ENCODE assay signal across 8 mouse cellular contexts in genomic region chr11:100471352-100472196, GRCm38 (mm10). TPM values are rescaled to one million over a fixed set of nuclear protein-coding genes. Genes with fewer than 3 reads are reported as not detected.
A peak's percentile ranks its signal among the peaks of the same experiment; 100 is the strongest.
DNase-seq lines count a peak whose midpoint lies in the region; ATAC-seq and TF ChIP-seq lines count a peak whose summit lies in the region.

No protein-coding gene starts in this region.

- H3K27ac ChIP-seq in heart, adult 2 months = peak overlapping the region; percentile 76
- H3K27ac ChIP-seq in CH12.LX (ENCODE audit: insufficient read depth, low read depth) = no peak overlapping the region; the same call in 1 of the 2 replicates
- 0 out of 2 replicates have a peak overlapping the region, but pooled peaks have one; percentile 36 for H3K27ac ChIP-seq in embryonic facial prominence, embryonic 11.5 days (replicated peaks; ENCODE audit: low read depth, low read length)
- H3K27ac ChIP-seq in hindbrain, postnatal 0 days = peak overlapping the region; percentile 93
- peak overlapping the region; percentile 91 for H3K27ac ChIP-seq in midbrain, embryonic 16.5 days (ENCODE audit: low read length)

- no peak for TF ChIP-seq RAD21 in CH12.LX (IDR thresholded peaks at IDR 0.05; ENCODE audit: low read depth, low read length)

- dilution Hi-C loops in CH12.LX (cut with MboI; ENCODE audit: extremely low pct_ligation_motif_present, extremely low pct_unique_long_range_greater_than_20kb, low sequenced_read_pairs) = no loop called here

- H3K4me1 ChIP-seq in heart, adult 2 months (ENCODE audit: control insufficient read depth, insufficient read depth, low read length) = peaks cover 6% of the 10 kb centered on the region
- peaks cover 3 to 39% of the 10 kb centered on the region in 2 experiments for H3K4me1 ChIP-seq in CH12.LX (ENCODE audit: control insufficient read depth in 1 of 2, insufficient read depth in 2 of 2)
- H3K4me1 ChIP-seq in embryonic facial prominence, embryonic 11.5 days (ENCODE audit: control insufficient read depth, insufficient read depth, low read length) = no peaks in the 10 kb centered on the region; the same call in 1 of the 2 replicates
- 0 out of 2 replicates have a peak, but pooled peaks cover 9% of the 10 kb centered on the region for H3K4me1 ChIP-seq in hindbrain, postnatal 0 days (ENCODE audit: insufficient read depth, low read length)
- peaks cover 23% of the 10 kb centered on the region for H3K4me1 ChIP-seq in midbrain, embryonic 16.5 days (ENCODE audit: control insufficient read depth, insufficient read depth, low read length)

- peaks cover 10% of the 10 kb centered on the region for H3K79me2 ChIP-seq in heart, adult 2 months (replicated peaks; ENCODE audit: control insufficient read depth, insufficient read depth, low read length)
- H3K79me2 ChIP-seq in CH12.LX (replicated peaks; ENCODE audit: control insufficient read depth, extremely low read depth, insufficient read depth, poor library complexity, severe bottlenecking) = peaks cover 43% of the 10 kb centered on the region

- peak overlapping the region; percentile 91 for H3K4me2 ChIP-seq in CH12.LX (ENCODE audit: insufficient read depth, low read depth, poor library complexity, severe bottlenecking)
- H3K4me2 ChIP-seq in embryonic facial prominence, embryonic 11.5 days (ENCODE audit: low read depth, low read length) = peak overlapping the region; percentile 84
- H3K4me2 ChIP-seq in hindbrain, postnatal 0 days (ENCODE audit: low read depth, low read length) = peak overlapping the region; percentile 85
- peak overlapping the region; percentile 64 for H3K4me2 ChIP-seq in midbrain, embryonic 16.5 days (ENCODE audit: low read length)

- no peaks in the 10 kb centered on the region for H3K9me3 ChIP-seq in CH12.LX (replicated peaks; ENCODE audit: low read length)
- H3K9me3 ChIP-seq in embryonic facial prominence, embryonic 11.5 days (replicated peaks; ENCODE audit: control insufficient read depth, low read length) = no peaks in the 10 kb centered on the region
- H3K9me3 ChIP-seq in hindbrain, postnatal 0 days (ENCODE audit: low read length) = no peaks in the 10 kb centered on the region
- no peaks in the 10 kb centered on the region for H3K9me3 ChIP-seq in midbrain, embryonic 16.5 days (replicated peaks; ENCODE audit: control insufficient read depth, low read length, poor library complexity, severe bottlenecking)

- intact Hi-C loops in heart, adult 2 months (cut with DNase I) = loop anchor here (1.0 to 2.0 kb wide), 3 partner anchors 30 to 109 kb away; partner anchors contain the start of genes Klhl10 and Nt5c3b
- intact Hi-C loops in heart, postnatal 14 days (cut with DNase I) = loop anchor here (1.0 to 2.0 kb wide), 2 partner anchors 45 to 109 kb away; no protein-coding TSS in a partner anchor

- DNase-seq in heart, adult 2 months = peak in 1 of 2 experiments; percentile 7
- DNase-seq in heart, postnatal 14 days = no peak
- peak; percentile 16 for DNase-seq in CH12.LX (ENCODE audit: extremely low read depth)
- no peak for DNase-seq in embryonic facial prominence, embryonic 11.5 days (ENCODE audit: low spot score)
- DNase-seq in hindbrain, postnatal 0 days (ENCODE audit: low spot score) = peak; percentile 26
- no peak for DNase-seq in spleen, postnatal 14 days (ENCODE audit: low spot score in 2 of 2)
- no peak for DNase-seq in layer of hippocampus, adult 9-11 months

- no peak for TF ChIP-seq POLR2A in heart, adult 2 months (IDR thresholded peaks at IDR 0.05; ENCODE audit: insufficient read depth, low read depth, low read length)
- TF ChIP-seq POLR2A in CH12.LX (IDR thresholded peaks at IDR 0.05; ENCODE audit: low read depth, low read length) = no peak

- WGBS in heart, adult 2 months = 6% methylated on average over 30 of the region's 30 CpGs
- 4% methylated on average over 30 of the region's 30 CpGs for WGBS in embryonic facial prominence, embryonic 11.5 days
- WGBS in hindbrain, postnatal 0 days = 3% methylated on average over 30 of the region's 30 CpGs
- WGBS in midbrain, embryonic 16.5 days = 3% methylated on average over 29 of the region's 30 CpGs

- TF ChIP-seq CTCF in heart, adult 2 months (IDR thresholded peaks at IDR 0.05) = no peak
- no peak for TF ChIP-seq CTCF in CH12.LX (conservative IDR thresholded peaks at IDR 0.05 in 1 of 2, IDR thresholded peaks at IDR 0.05 in 1 of 2; ENCODE audit: low read depth in 2 of 2, low read length in 2 of 2)
- TF ChIP-seq CTCF in hindbrain, postnatal 0 days (IDR thresholded peaks at IDR 0.05; ENCODE audit: low read depth) = no peak

- no peak for ATAC-seq in embryonic facial prominence, embryonic 11.5 days (replicated peaks; ENCODE audit: insufficient number of reproducible peaks, low FRiP score, low TSS enrichment, low read depth)
- peak; percentile 7; the same call in 1 of the 2 replicates for ATAC-seq in hindbrain, postnatal 0 days
- ATAC-seq in midbrain, embryonic 16.5 days = peak; percentile 60

- H3K36me3 ChIP-seq in heart, adult 2 months (ENCODE audit: control insufficient read depth, insufficient read depth, low read length) = peaks cover 8% of the 10 kb centered on the region
- peaks cover 13 to 50% of the 10 kb centered on the region in 2 experiments for H3K36me3 ChIP-seq in CH12.LX (replicated peaks in 1 of 2; ENCODE audit: control insufficient read depth in 1 of 2, insufficient read depth in 1 of 2, low read length in 1 of 2)
- H3K36me3 ChIP-seq in embryonic facial prominence, embryonic 11.5 days (replicated peaks; ENCODE audit: control insufficient read depth, insufficient read depth, low read depth, low read length) = no peaks in the 10 kb centered on the region
- peaks cover 6% of the 10 kb centered on the region; the same call in 1 of the 2 replicates for H3K36me3 ChIP-seq in hindbrain, postnatal 0 days (ENCODE audit: insufficient read depth, low read length)
- 0 out of 2 replicates have a peak, but pooled peaks cover 6% of the 10 kb centered on the region for H3K36me3 ChIP-seq in midbrain, embryonic 16.5 days (ENCODE audit: control insufficient read depth, insufficient read depth, low read length)

- TF ChIP-seq EP300 in heart, adult 2 months (IDR thresholded peaks at IDR 0.05; ENCODE audit: insufficient read depth, low read depth, low read length) = no peak
- no peak for TF ChIP-seq EP300 in CH12.LX (IDR thresholded peaks at IDR 0.05; ENCODE audit: low read length)

- H3K4me3 ChIP-seq in heart, adult 2 months = peak overlapping the region; percentile 93
- peak overlapping the region; percentile 95 to 97 (median 97) for H3K4me3 ChIP-seq in CH12.LX (replicated peaks in 1 of 3; ENCODE audit: low read depth in 2 of 3, low read length in 2 of 3, poor library complexity in 1 of 3)
- peak overlapping the region; percentile 95 for H3K4me3 ChIP-seq in embryonic facial prominence, embryonic 11.5 days (ENCODE audit: low read depth, low read length)
- H3K4me3 ChIP-seq in hindbrain, postnatal 0 days (ENCODE audit: low read length) = peak overlapping the region; percentile 95
- H3K4me3 ChIP-seq in midbrain, embryonic 16.5 days (ENCODE audit: low read depth, low read length) = peak overlapping the region; percentile 96

- peak overlapping the region; percentile 97 for H3K9ac ChIP-seq in heart, adult 2 months (ENCODE audit: low read depth, low read length)
- peak overlapping the region; percentile 83 for H3K9ac ChIP-seq in CH12.LX (ENCODE audit: insufficient read depth, low read depth)
- peak overlapping the region; percentile 94 for H3K9ac ChIP-seq in embryonic facial prominence, embryonic 11.5 days (replicated peaks; ENCODE audit: low read length)
- peak overlapping the region; percentile 97 for H3K9ac ChIP-seq in hindbrain, postnatal 0 days (replicated peaks; ENCODE audit: low read length)
- peak overlapping the region; percentile 95 for H3K9ac ChIP-seq in midbrain, embryonic 16.5 days (ENCODE audit: low read depth, low read length)

- in situ Hi-C loops in CH12.LX (cut with MboI; ENCODE audit: low pct_ligation_motif_present, low pct_unique_long_range_greater_than_20kb, low sequenced_read_pairs) = loop anchor here (5.0 kb wide), 1 partner anchor 44 kb away; no protein-coding TSS in a partner anchor

- H3K27me3 ChIP-seq in heart, adult 2 months (ENCODE audit: control insufficient read depth, insufficient read depth, low read length) = no peaks in the 10 kb centered on the region
- no peaks in the 10 kb centered on the region for H3K27me3 ChIP-seq in CH12.LX (replicated peaks)
- H3K27me3 ChIP-seq in embryonic facial prominence, embryonic 11.5 days (ENCODE audit: control insufficient read depth, insufficient read depth, low read length) = no peaks in the 10 kb centered on the region
- no peaks in the 10 kb centered on the region for H3K27me3 ChIP-seq in hindbrain, postnatal 0 days (ENCODE audit: insufficient read depth, low read length)
- no peaks in the 10 kb centered on the region for H3K27me3 ChIP-seq in midbrain, embryonic 16.5 days (ENCODE audit: control insufficient read depth, insufficient read depth, low read depth, low read length)

RNA-seq across cellular contexts. Expression of gene Klhl11, which starts 1.0 kb away (rescaled TPM):
- 1 to 10 TPM; 7.2 to 8.0 TPM for total RNA-seq in heart, adult 2 months (2021)
- polyA plus RNA-seq in heart, adult 2 months (2012; rRNA removed) = 3.1 and 4.4 TPM in 2 replicates
- 10 to 100 TPM; 12.2 to 13.4 TPM for total RNA-seq in heart, postnatal 14 days (2021)
- total RNA-seq in CH12.LX (2012; rRNA removed) (19.5 and 24.1 TPM in 2 replicates), CH12.LX (2014; rRNA removed) (12.8 and 13.7 TPM in 2 replicates)
- 9.8 and 10.1 TPM in 2 replicates for polyA plus RNA-seq in CH12.LX (2012; ENCODE audit: insufficient read length, low read depth)
- 13.1 and 13.2 TPM in 2 replicates for polyA plus RNA-seq in embryonic facial prominence, embryonic 11.5 days (2014; fragmentation: Nextera tagmentation; extraction: Ambion mirVana)
- total RNA-seq in hindbrain, postnatal 0 days (2014; rRNA removed) = 50.3 and 56.5 TPM in 2 replicates
- polyA plus RNA-seq in hindbrain, postnatal 0 days (2015; fragmentation: Nextera tagmentation; extraction: Ambion mirVana) = 10.4 and 10.7 TPM in 2 replicates
- 10.3 and 11.0 TPM in 2 replicates for polyA plus RNA-seq in midbrain, embryonic 16.5 days (2015; fragmentation: Nextera tagmentation; extraction: Ambion mirVana)

RNA-seq across cellular contexts. Expression of gene Klhl10, which starts 29.9 kb away (rescaled TPM):
- 1 to 10 TPM in 1 of 2 experiments, under 1 TPM in 1; 0.50 to 1.0 TPM for total RNA-seq in heart, adult 2 months (2021)
- 0.86 and 1.8 TPM in 2 replicates for polyA plus RNA-seq in heart, adult 2 months (2012; rRNA removed)
- under 1 TPM; 0.41 to 0.76 TPM for total RNA-seq in heart, postnatal 14 days (2021)
- total RNA-seq in CH12.LX (2012; rRNA removed) = 0.67 and 1.1 TPM in 2 replicates
- 0.48 and 0.54 TPM in 2 replicates for total RNA-seq in CH12.LX (2014; rRNA removed)
- polyA plus RNA-seq in CH12.LX (2012; ENCODE audit: insufficient read length, low read depth) = 0.30 and 0.56 TPM in 2 replicates
- 0.52 and 0.57 TPM in 2 replicates for polyA plus RNA-seq in embryonic facial prominence, embryonic 11.5 days (2014; fragmentation: Nextera tagmentation; extraction: Ambion mirVana)
- 0.40 and 0.42 TPM in 2 replicates for total RNA-seq in hindbrain, postnatal 0 days (2014; rRNA removed)
- polyA plus RNA-seq in hindbrain, postnatal 0 days (2015; fragmentation: Nextera tagmentation; extraction: Ambion mirVana) = 0.39 and 0.84 TPM in 2 replicates
- 0.70 and 0.73 TPM in 2 replicates for polyA plus RNA-seq in midbrain, embryonic 16.5 days (2015; fragmentation: Nextera tagmentation; extraction: Ambion mirVana)

RNA-seq across cellular contexts. Expression of gene Nt5c3b, which starts 30.0 kb away (rescaled TPM):
- 10 to 100 TPM; 23.5 to 24.1 TPM for total RNA-seq in heart, adult 2 months (2021)
- 44.0 and 63.3 TPM in 2 replicates for polyA plus RNA-seq in heart, adult 2 months (2012; rRNA removed)
- 10 to 100 TPM; 36.2 to 36.4 TPM for total RNA-seq in heart, postnatal 14 days (2021)
- total RNA-seq in CH12.LX (2012; rRNA removed) (54.4 and 60.3 TPM in 2 replicates), CH12.LX (2014; rRNA removed) (50.1 and 54.2 TPM in 2 replicates)
- 63.5 and 68.2 TPM in 2 replicates for polyA plus RNA-seq in CH12.LX (2012; ENCODE audit: insufficient read length, low read depth)
- 136 and 145 TPM in 2 replicates for polyA plus RNA-seq in embryonic facial prominence, embryonic 11.5 days (2014; fragmentation: Nextera tagmentation; extraction: Ambion mirVana)
- 59.2 and 61.7 TPM in 2 replicates for total RNA-seq in hindbrain, postnatal 0 days (2014; rRNA removed)
- 106 and 108 TPM in 2 replicates for polyA plus RNA-seq in hindbrain, postnatal 0 days (2015; fragmentation: Nextera tagmentation; extraction: Ambion mirVana)
- polyA plus RNA-seq in midbrain, embryonic 16.5 days (2015; fragmentation: Nextera tagmentation; extraction: Ambion mirVana) = 109 and 122 TPM in 2 replicates

RNA-seq across cellular contexts. Expression of gene Fkbp10, which starts 56.1 kb away (rescaled TPM):
- 1 to 10 TPM; 7.4 to 7.5 TPM for total RNA-seq in heart, adult 2 months (2021)
- 24.8 and 35.6 TPM in 2 replicates for polyA plus RNA-seq in heart, adult 2 months (2012; rRNA removed)
- 10 to 100 TPM; 34.6 to 38.3 TPM for total RNA-seq in heart, postnatal 14 days (2021)
- total RNA-seq in CH12.LX (2012; rRNA removed) = 0.34 and 0.63 TPM in 2 replicates
- 0.24 and 0.46 TPM in 2 replicates for total RNA-seq in CH12.LX (2014; rRNA removed)
- polyA plus RNA-seq in CH12.LX (2012; ENCODE audit: insufficient read length, low read depth) = 0.30 and 0.31 TPM in 2 replicates
- 60.0 and 69.4 TPM in 2 replicates for polyA plus RNA-seq in embryonic facial prominence, embryonic 11.5 days (2014; fragmentation: Nextera tagmentation; extraction: Ambion mirVana)
- 34.6 and 41.1 TPM in 2 replicates for total RNA-seq in hindbrain, postnatal 0 days (2014; rRNA removed)
- 27.0 and 27.4 TPM in 2 replicates for polyA plus RNA-seq in hindbrain, postnatal 0 days (2015; fragmentation: Nextera tagmentation; extraction: Ambion mirVana)
- polyA plus RNA-seq in midbrain, embryonic 16.5 days (2015; fragmentation: Nextera tagmentation; extraction: Ambion mirVana) = 19.3 and 19.6 TPM in 2 replicates

RNA-seq across cellular contexts. Expression of gene Acly, which starts 56.2 kb away (rescaled TPM):
- 10 to 100 TPM; 25.5 to 34.6 TPM for total RNA-seq in heart, adult 2 months (2021)
- polyA plus RNA-seq in heart, adult 2 months (2012; rRNA removed) = 66.5 and 74.7 TPM in 2 replicates
- 10 to 100 TPM; 38.9 to 41.2 TPM for total RNA-seq in heart, postnatal 14 days (2021)
- total RNA-seq in CH12.LX (2012; rRNA removed) = 246 and 263 TPM in 2 replicates
- total RNA-seq in CH12.LX (2014; rRNA removed) = 245 and 277 TPM in 2 replicates
- 196 and 213 TPM in 2 replicates for polyA plus RNA-seq in CH12.LX (2012; ENCODE audit: insufficient read length, low read depth)
- polyA plus RNA-seq in embryonic facial prominence, embryonic 11.5 days (2014; fragmentation: Nextera tagmentation; extraction: Ambion mirVana) = 200 and 210 TPM in 2 replicates
- total RNA-seq in hindbrain, postnatal 0 days (2014; rRNA removed) = 229 and 235 TPM in 2 replicates
- polyA plus RNA-seq in hindbrain, postnatal 0 days (2015; fragmentation: Nextera tagmentation; extraction: Ambion mirVana) = 130 and 135 TPM in 2 replicates
- polyA plus RNA-seq in midbrain, embryonic 16.5 days (2015; fragmentation: Nextera tagmentation; extraction: Ambion mirVana) = 218 and 229 TPM in 2 replicates

Comparison
In these comparisons a context has a peak if more than half of its experiments do, and no peak if none do; other contexts are left out.
1. DNase-seq: peak in CH12.LX (single experiment) and hindbrain, postnatal 0 days (single experiment); none in heart, postnatal 14 days (0 of 2), embryonic facial prominence, embryonic 11.5 days (single experiment), spleen, postnatal 14 days (0 of 2) and layer of hippocampus, adult 9-11 months (single experiment).
2. Peak in every context shown above with its lines, with median percentiles within 50 percentile points of each other: H3K4me3 ChIP-seq, H3K9ac ChIP-seq and H3K4me2 ChIP-seq.